Mouse (Mus musculus) liver, adult 2 months (tissue): ENCODE data around the gene Gcgr. TPM values are rescaled to one million over a fixed set of nuclear protein-coding genes. Genes with fewer than 3 reads are reported as not detected.

Experiments used
- DNase-seq: peaks from one replicate; pipeline ENCODE4 v3.0.0-alpha.2; 2011; ENCODE audit warnings: low read depth, low spot score; ENCODE audit errors: extremely low read depth
- H3K27ac ChIP-seq: fragments of 200-500 bp; replicated peaks from 2 replicates; pipeline ENCODE4 v1.5.1; 2012; ENCODE audit warnings: low read depth, mild to moderate bottlenecking, control low read depth, inconsistent platforms, low read length; ENCODE audit not compliant: insufficient read depth
- H3K27me3 ChIP-seq: fragments of 200-500 bp; 2 replicates; pipeline ENCODE4 v1.6.1; 2012; ENCODE audit warnings: mild to moderate bottlenecking, moderate library complexity, low read length, inconsistent platforms; ENCODE audit not compliant: control insufficient read depth, insufficient read depth
- H3K36me3 ChIP-seq: fragments of 200-500 bp; 2 replicates; pipeline ENCODE4 v1.6.1; 2012; ENCODE audit warnings: low read length, inconsistent platforms; ENCODE audit not compliant: control insufficient read depth, insufficient read depth
- H3K4me1 ChIP-seq: fragments of 200-500 bp; 2 replicates; pipeline ENCODE4 v1.6.1; 2011; ENCODE audit warnings: low read length; ENCODE audit not compliant: control insufficient read depth, insufficient read depth
- H3K4me3 ChIP-seq: fragments of 200-500 bp; 2 replicates; pipeline ENCODE4 v1.5.1; 2011; ENCODE audit warnings: low read depth, mild to moderate bottlenecking, control low read depth, low read length, moderate library complexity; ENCODE audit not compliant: insufficient read depth
- H3K79me2 ChIP-seq: fragments of 200-500 bp; 2 replicates; pipeline ENCODE4 v1.6.1; 2012; ENCODE audit warnings: inconsistent platforms, mild to moderate bottlenecking, low read length, moderate library complexity; ENCODE audit not compliant: control insufficient read depth, insufficient read depth
- H3K9ac ChIP-seq: fragments of 200-500 bp; 2 replicates; pipeline ENCODE4 v1.6.1; 2012; ENCODE audit warnings: low read depth, mild to moderate bottlenecking, control low read depth, inconsistent platforms, low read length
- CTCF ChIP-seq: fragments of 200-500 bp; IDR thresholded peaks from 2 replicates; pipeline ENCODE4 v1.5.1; 2011; ENCODE audit warnings: low read depth, low read length, control low read depth
- POLR2A ChIP-seq: fragments of 200-500 bp; IDR thresholded peaks from 2 replicates; pipeline ENCODE4 v1.6.1; 2011; ENCODE audit warnings: low read length, control low read depth; ENCODE audit not compliant: insufficient read depth; ENCODE audit errors: extremely low read depth
- WGBS: fragments of 180-500 bp; shearing (Covaris S2); methylation state at CpG from one replicate; pipeline ENCODE4 v1.1.7; 2018; 5-methylcytosine and 5-hydroxymethylcytosine counted together
- polyA plus RNA-seq: library from polyadenylated mRNA; depleted of rRNA; stranded (reverse); fragments of >200 nt; gene quantifications from 2 replicates; pipeline ENCODE4 v1.2.3, GENCODE M21; 2012; rRNA removed
- total RNA-seq: library from RNA; depleted of rRNA; stranded (reverse); fragments of >200 nt; gene quantifications from 2 replicates; pipeline ENCODE4 v1.2.3, GENCODE M21; 2014; rRNA removed

Gene Gcgr
- total and polyA plus RNA-seq, 2 experiments: 135 to 561 TPM

DNA sequence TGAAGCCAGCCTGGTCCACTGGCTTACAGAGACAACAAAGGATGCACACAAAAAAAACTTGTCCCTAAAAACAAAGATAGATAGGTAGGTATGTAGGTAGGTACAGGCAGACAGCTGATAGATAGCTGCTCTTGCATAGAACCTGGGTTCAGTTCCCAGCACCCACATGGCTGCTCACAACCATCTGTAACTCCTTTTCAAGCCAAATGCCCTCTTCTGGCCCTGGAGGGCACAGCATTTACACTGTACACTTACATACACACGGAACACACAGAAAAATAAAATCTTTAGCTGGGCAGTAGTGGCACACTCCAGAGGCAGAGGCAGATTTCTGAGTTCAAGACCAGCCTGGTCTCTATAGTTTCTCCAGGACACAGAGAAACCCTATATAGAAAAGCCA, 53.4 kb downstream of the Gcgr start:
- Histone ChIP-seq H3K27ac (no peak overlapping the region), H3K4me1 (peaks cover 20% of the 10 kb centered on the region), H3K4me3 (no peak overlapping the region), H3K27me3 (no peaks in the 10 kb centered on the region), H3K79me2 (peaks cover 8% of the 10 kb centered on the region; the same call in 1 of the 2 replicates), H3K9ac (no peak overlapping the region), H3K36me3 (peaks cover 6% of the 10 kb centered on the region)
- DNase-seq: no peak
- WGBS: 92% methylated on average over 1 of the region's 1 CpGs
- TF ChIP-seq POLR2A (no peak), CTCF (no peak)

DNA sequence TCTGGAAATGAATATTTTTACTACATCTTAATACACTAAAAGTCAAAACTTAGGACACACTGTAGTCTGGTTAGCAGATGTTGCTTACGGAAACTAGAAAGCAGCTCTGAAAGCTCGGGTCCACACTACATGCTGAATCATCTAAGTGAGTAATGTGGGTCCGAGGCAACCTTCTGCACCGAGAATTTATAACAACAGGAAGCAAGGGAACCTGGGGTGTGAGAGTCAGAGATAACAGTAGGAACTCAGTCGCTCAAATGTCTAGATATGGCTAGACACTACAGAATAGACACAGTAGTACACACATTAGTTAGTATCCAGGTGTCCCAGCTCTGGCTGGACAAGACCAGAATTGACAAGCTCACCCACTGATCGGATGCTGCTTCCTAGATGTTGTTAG, 58.0 kb downstream of the Gcgr start:
- Histone ChIP-seq H3K4me1 (no peaks in the 10 kb centered on the region), H3K27ac (no peak overlapping the region), H3K27me3 (no peaks in the 10 kb centered on the region), H3K79me2 (no peaks in the 10 kb centered on the region), H3K4me3 (no peak overlapping the region), H3K36me3 (peaks cover 20% of the 10 kb centered on the region), H3K9ac (no peak overlapping the region)
- 81% methylated on average over 6 of the region's 6 CpGs for WGBS
- TF ChIP-seq POLR2A (no peak), CTCF (no peak)
- DNase-seq: no peak

Other genes with a start within 250 kb of the Gcgr start
Only the 30 nearest of the 31 such genes appear.
- gene Actg1, start 182.2 kb upstream of the Gcgr start, total RNA-seq: 68.0 and 123 TPM in 2 replicates
- gene Actg1, start 182.2 kb upstream of the Gcgr start, polyA plus RNA-seq: 158 and 177 TPM in 2 replicates
- not detected in 2 replicates for gene Fscn2, start 169.2 kb upstream of the Gcgr start, total RNA-seq
- not detected in 2 replicates for gene Fscn2, start 169.2 kb upstream of the Gcgr start, polyA plus RNA-seq
- gene Faap100, start 151.9 kb upstream of the Gcgr start, total RNA-seq: 3.2 and 5.4 TPM in 2 replicates
- gene Faap100, start 151.9 kb upstream of the Gcgr start, polyA plus RNA-seq: 10.8 and 14.9 TPM in 2 replicates
- gene Nploc4, start 93.0 kb upstream of the Gcgr start, total RNA-seq: 24.6 and 37.9 TPM in 2 replicates
- gene Nploc4, start 93.0 kb upstream of the Gcgr start, polyA plus RNA-seq: 51.5 and 58.9 TPM in 2 replicates
- not detected in 2 replicates for gene Tspan10, start 88.1 kb upstream of the Gcgr start, total RNA-seq
- gene Tspan10, start 88.1 kb upstream of the Gcgr start, polyA plus RNA-seq: 0.05 TPM in 2 replicates
- gene Pde6g, start 77.2 kb upstream of the Gcgr start, total RNA-seq: 0.46 and 0.81 TPM in 2 replicates
- 0.98 and 1.8 TPM in 2 replicates for gene Pde6g, start 77.2 kb upstream of the Gcgr start, polyA plus RNA-seq
- gene Oxld1, start 72.6 kb upstream of the Gcgr start, total RNA-seq: 20.7 and 28.9 TPM in 2 replicates
- gene Oxld1, start 72.6 kb upstream of the Gcgr start, polyA plus RNA-seq: 29.2 and 32.6 TPM in 2 replicates
- 4.6 and 5.7 TPM in 2 replicates for gene Ccdc137, start 72.6 kb upstream of the Gcgr start, total RNA-seq
- gene Ccdc137, start 72.6 kb upstream of the Gcgr start, polyA plus RNA-seq: 5.8 and 8.7 TPM in 2 replicates
- gene Arl16, start 63.1 kb upstream of the Gcgr start, total RNA-seq: 9.5 and 9.6 TPM in 2 replicates
- 12.2 and 14.8 TPM in 2 replicates for gene Arl16, start 63.1 kb upstream of the Gcgr start, polyA plus RNA-seq
- 43.6 and 46.6 TPM in 2 replicates for gene Mrpl12, start 46.1 kb upstream of the Gcgr start, total RNA-seq
- gene Mrpl12, start 46.1 kb upstream of the Gcgr start, polyA plus RNA-seq: 221 and 232 TPM in 2 replicates
- gene Slc25a10, start 38.9 kb upstream of the Gcgr start, total RNA-seq: 121 and 135 TPM in 2 replicates
- gene Slc25a10, start 38.9 kb upstream of the Gcgr start, polyA plus RNA-seq: 445 and 478 TPM in 2 replicates
- 11.7 and 13.6 TPM in 2 replicates for gene Mcrip1, start 19.0 kb downstream of the Gcgr start, total RNA-seq
- 36.8 and 44.4 TPM in 2 replicates for gene Mcrip1, start 19.0 kb downstream of the Gcgr start, polyA plus RNA-seq
- 0.28 TPM in 1 of 2 replicates, not detected in the other for gene Ppp1r27, start 20.4 kb downstream of the Gcgr start, total RNA-seq
- not detected in 2 replicates for gene Ppp1r27, start 20.4 kb downstream of the Gcgr start, polyA plus RNA-seq
- 933 and 951 TPM in 2 replicates for gene P4hb, start 42.6 kb downstream of the Gcgr start, total RNA-seq
- gene P4hb, start 42.6 kb downstream of the Gcgr start, polyA plus RNA-seq: 683 and 737 TPM in 2 replicates
- 14.9 and 22.3 TPM in 2 replicates for gene Arhgdia, start 50.9 kb downstream of the Gcgr start, total RNA-seq
- 142 and 188 TPM in 2 replicates for gene Arhgdia, start 50.9 kb downstream of the Gcgr start, polyA plus RNA-seq
- 33.8 and 34.5 TPM in 2 replicates for gene Alyref, start 67.7 kb downstream of the Gcgr start, total RNA-seq
- gene Alyref, start 67.7 kb downstream of the Gcgr start, polyA plus RNA-seq: 12.6 and 12.9 TPM in 2 replicates
- gene Anapc11, start 67.7 kb downstream of the Gcgr start, total RNA-seq: 8.9 and 12.8 TPM in 2 replicates
- 57.0 and 59.4 TPM in 2 replicates for gene Anapc11, start 67.7 kb downstream of the Gcgr start, polyA plus RNA-seq
- gene Npb, start 77.8 kb downstream of the Gcgr start, total RNA-seq: not detected in 2 replicates
- gene Npb, start 77.8 kb downstream of the Gcgr start, polyA plus RNA-seq: 2.0 and 2.7 TPM in 2 replicates
- 494 and 540 TPM in 2 replicates for gene Pcyt2, start 87.2 kb downstream of the Gcgr start, total RNA-seq
- gene Pcyt2, start 87.2 kb downstream of the Gcgr start, polyA plus RNA-seq: 1,294 and 1,652 TPM in 2 replicates
- gene Sirt7, start 94.5 kb downstream of the Gcgr start, total RNA-seq: 31.1 and 36.3 TPM in 2 replicates
- gene Sirt7, start 94.5 kb downstream of the Gcgr start, polyA plus RNA-seq: 69.7 and 72.1 TPM in 2 replicates
- gene Mafg, start 102.9 kb downstream of the Gcgr start, total RNA-seq: 41.9 and 44.2 TPM in 2 replicates
- gene Mafg, start 102.9 kb downstream of the Gcgr start, polyA plus RNA-seq: 60.5 and 64.2 TPM in 2 replicates
- gene Pycr1, start 113.1 kb downstream of the Gcgr start, total RNA-seq: 0.47 and 2.6 TPM in 2 replicates
- gene Pycr1, start 113.1 kb downstream of the Gcgr start, polyA plus RNA-seq: 0.25 and 0.61 TPM in 2 replicates
- not detected in 2 replicates for gene Myadml2, start 117.5 kb downstream of the Gcgr start, total RNA-seq
- gene Myadml2, start 117.5 kb downstream of the Gcgr start, polyA plus RNA-seq: not detected in 2 replicates
- gene Notum, start 130.5 kb downstream of the Gcgr start, total RNA-seq: 29.8 and 34.9 TPM in 2 replicates
- gene Notum, start 130.5 kb downstream of the Gcgr start, polyA plus RNA-seq: 56.0 and 61.6 TPM in 2 replicates
- 49.3 and 56.6 TPM in 2 replicates for gene Aspscr1, start 142.3 kb downstream of the Gcgr start, total RNA-seq
- gene Aspscr1, start 142.3 kb downstream of the Gcgr start, polyA plus RNA-seq: 131 and 142 TPM in 2 replicates
- 20.3 and 20.5 TPM in 2 replicates for gene Cenpx, start 183.0 kb downstream of the Gcgr start, total RNA-seq
- 63.4 and 74.6 TPM in 2 replicates for gene Cenpx, start 183.0 kb downstream of the Gcgr start, polyA plus RNA-seq
- gene Lrrc45, start 183.2 kb downstream of the Gcgr start, total RNA-seq: 4.4 and 5.1 TPM in 2 replicates
- gene Lrrc45, start 183.2 kb downstream of the Gcgr start, polyA plus RNA-seq: 7.4 and 9.8 TPM in 2 replicates
- gene Rac3, start 190.8 kb downstream of the Gcgr start, total RNA-seq: 0.20 and 0.55 TPM in 2 replicates
- gene Rac3, start 190.8 kb downstream of the Gcgr start, polyA plus RNA-seq: 0.72 and 1.1 TPM in 2 replicates
- 215 and 230 TPM in 2 replicates for gene Dcxr, start 196.6 kb downstream of the Gcgr start, total RNA-seq
- gene Dcxr, start 196.6 kb downstream of the Gcgr start, polyA plus RNA-seq: 512 and 554 TPM in 2 replicates
- gene Cbr2, start 201.4 kb downstream of the Gcgr start, total RNA-seq: not detected in 2 replicates
- gene Cbr2, start 201.4 kb downstream of the Gcgr start, polyA plus RNA-seq: 0.28 and 0.86 TPM in 2 replicates